Mouse (Mus musculus) ES-E14 (cell line): ENCODE results near the gene Grm1. TPM values are rescaled to one million over a fixed set of nuclear protein-coding genes. Genes with fewer than 3 reads are reported as not detected.

Experiments
- DNase-seq: peaks from one replicate; pipeline ENCODE4 v3.0.0-alpha.2; 2013; ENCODE audit warnings: low read depth, low spot score
- H3K27ac ChIP-seq: 2 replicates; pipeline ENCODE4 v1.5.1; 2012; ENCODE audit warnings: low read depth, mild to moderate bottlenecking, low read length, moderate library complexity, mixed read lengths; ENCODE audit not compliant: poor library complexity, insufficient read depth, severe bottlenecking
- H3K36me3 ChIP-seq: 2 replicates; pipeline ENCODE4 v1.6.1; 2012; ENCODE audit warnings: mild to moderate bottlenecking, low read length, moderate library complexity, mixed read lengths; ENCODE audit not compliant: control insufficient read depth, poor library complexity, insufficient read depth, severe bottlenecking
- H3K4me1 ChIP-seq, 2 experiments: fragments of 150-350 bp in 1 of 2; sonication (generic) in 1 of 2; 2 replicates each; pipeline ENCODE4 v1.6.1; 2012; ENCODE audit warnings: low read length in 2 of 2, mild to moderate bottlenecking in 1 of 2, mixed read lengths in 1 of 2; ENCODE audit not compliant: control insufficient read depth in 2 of 2, insufficient read depth in 2 of 2, poor library complexity in 1 of 2
- H3K4me3 ChIP-seq, 2 experiments: fragments of 150-350 bp in 1 of 2; sonication (generic) in 1 of 2; 2 replicates each; pipeline ENCODE4 v1.5.1; 2012; ENCODE audit warnings: low read length in 2 of 2, low read depth in 1 of 2, mild to moderate bottlenecking in 1 of 2, mixed read lengths in 1 of 2; ENCODE audit not compliant: insufficient read depth in 1 of 2, poor library complexity in 1 of 2, severe bottlenecking in 1 of 2
- H3K9ac ChIP-seq: 2 replicates; pipeline ENCODE4 v1.6.1; 2012; ENCODE audit warnings: low read depth, mild to moderate bottlenecking, low read length, mixed read lengths; ENCODE audit not compliant: poor library complexity, insufficient read depth, severe bottlenecking
- H3K9me3 ChIP-seq: fragments of 150-350 bp; sonication (generic); 2 replicates; pipeline ENCODE4 v1.6.1; 2012; ENCODE audit warnings: low read depth, mild to moderate bottlenecking, low read length; ENCODE audit not compliant: control insufficient read depth, insufficient read depth
- CHD2 ChIP-seq: IDR thresholded peaks from 2 replicates; pipeline ENCODE4 v1.6.1; 2014; ENCODE audit warnings: mild to moderate bottlenecking, low read depth, low read length, inconsistent platforms
- HCFC1 ChIP-seq: IDR thresholded peaks from 2 replicates; pipeline ENCODE4 v1.6.1; 2012; ENCODE audit warnings: low read length, inconsistent platforms, borderline replicate concordance; ENCODE audit not compliant: insufficient read depth
- MAFK ChIP-seq: IDR thresholded peaks from 2 replicates; pipeline ENCODE4 v1.6.1; 2014; ENCODE audit warnings: mild to moderate bottlenecking, low read depth, low read length, inconsistent platforms; ENCODE audit not compliant: insufficient read depth
- ZC3H11A ChIP-seq: IDR thresholded peaks from 2 replicates; pipeline ENCODE4 v1.6.1; 2012; ENCODE audit warnings: low read depth, mild to moderate bottlenecking, inconsistent platforms, low read length, borderline replicate concordance
- ZNF384 ChIP-seq: IDR thresholded peaks from 2 replicates; pipeline ENCODE4 v1.6.1; 2012; ENCODE audit warnings: low read depth, low read length, inconsistent platforms
- in situ Hi-C, 2 experiments: fragments of 600-800 bp; cut with MboI; formaldehyde crosslinking; loops; one replicate each; pipeline ENCODE4 v1.15.1; 2025; ENCODE audit warnings: low sequenced_read_pairs in 2 of 2, inconsistent platforms in 1 of 2; ENCODE audit not compliant: unreplicated experiment in 2 of 2
- total RNA-seq: library from RNA; depleted of rRNA; stranded (reverse); fragments of 300-350 nt; gene quantifications from 2 replicates; pipeline ENCODE4 v1.2.3, GENCODE M21; 2012; rRNA removed

Gene Grm1
- total RNA-seq, 1 experiment, result not detected

DNA sequence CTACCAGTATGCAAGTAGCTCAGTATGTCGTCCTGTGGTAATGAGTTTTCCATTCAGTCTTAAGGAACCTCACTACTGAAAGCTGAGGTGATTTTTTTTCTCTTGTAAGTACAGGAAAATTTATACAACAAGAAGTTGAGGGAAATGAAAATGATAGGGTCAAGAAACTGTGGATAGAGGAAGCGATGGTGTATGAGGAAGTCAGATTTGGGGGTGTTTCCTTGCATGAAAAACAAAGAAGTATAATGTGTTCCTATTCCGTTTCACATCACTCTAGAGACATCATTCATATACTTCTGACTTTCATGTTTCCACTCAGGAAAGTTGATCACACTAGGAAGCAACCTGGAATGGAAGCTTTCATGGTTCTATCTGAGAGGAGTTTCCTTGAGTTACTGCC lies 422.2 kb downstream of the Grm1 start:
- Histone ChIP-seq H3K27ac (no peak overlapping the region), H3K4me1 (no peaks in the 10 kb centered on the region), H3K9me3 (no peaks in the 10 kb centered on the region), H3K9ac (no peak overlapping the region), H3K4me3 (no peak overlapping the region), H3K36me3 (no peaks in the 10 kb centered on the region)
- DNase-seq, result no peak
- no peak for TF ChIP-seq HCFC1
- TF ChIP-seq CHD2, result no peak
- TF ChIP-seq ZNF384, result no peak
- no peak for TF ChIP-seq MAFK
- no peak for TF ChIP-seq ZC3H11A
- in situ Hi-C loops, result no loop called here

DNA sequence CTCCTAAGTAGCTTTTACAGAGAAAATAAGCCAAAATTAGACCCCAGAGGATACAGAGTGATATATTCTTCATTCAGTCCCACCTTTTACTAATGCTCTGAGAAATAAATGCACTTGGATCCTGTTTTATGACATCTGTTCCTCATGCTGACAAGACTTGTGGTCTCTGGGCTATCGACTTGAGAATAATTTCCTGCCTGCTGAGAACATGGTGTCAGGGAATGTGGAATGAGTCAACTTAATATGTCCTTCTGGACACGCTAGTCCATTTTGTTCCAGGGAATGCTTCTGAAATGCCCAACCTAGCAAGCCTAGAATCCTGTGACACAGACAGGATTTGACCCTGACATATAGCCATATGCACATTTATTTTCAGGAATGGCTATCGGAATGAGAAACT lies 423.0 kb downstream of the Grm1 start:
- in situ Hi-C loops, result no loop called here
- DNase-seq, result no peak
- Histone ChIP-seq H3K27ac (no peak overlapping the region), H3K36me3 (no peaks in the 10 kb centered on the region), H3K9me3 (no peaks in the 10 kb centered on the region), H3K4me3 (no peak overlapping the region), H3K9ac (no peak overlapping the region), H3K4me1 (no peaks in the 10 kb centered on the region)
- TF ChIP-seq HCFC1 (no peak), ZC3H11A (no peak), ZNF384 (no peak), MAFK (no peak), CHD2 (no peak)

DNA sequence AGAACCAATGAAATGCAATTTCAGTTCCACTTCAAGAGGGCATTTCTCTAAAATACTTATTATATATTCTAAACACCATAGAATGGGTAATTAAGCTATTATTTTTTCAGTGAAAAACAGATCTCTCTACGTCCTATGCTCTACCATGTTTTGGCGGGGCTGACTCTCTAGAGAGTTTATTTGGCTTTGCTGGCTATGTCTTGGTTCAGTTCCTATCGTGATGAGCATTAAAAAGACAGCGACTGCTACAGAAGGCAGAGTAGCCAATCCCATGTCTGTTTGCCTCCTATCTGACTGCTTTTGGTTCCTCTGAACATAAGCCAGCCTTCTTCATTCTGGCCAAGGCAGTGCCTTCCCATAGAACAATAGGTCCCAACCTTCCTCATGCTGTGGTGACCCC lies 425.5 kb downstream of the Grm1 start:
- no peak for TF ChIP-seq ZC3H11A
- TF ChIP-seq ZNF384, result no peak
- no peak for TF ChIP-seq CHD2
- TF ChIP-seq HCFC1, result no peak
- TF ChIP-seq MAFK, result no peak
- Histone ChIP-seq H3K4me1 (no peaks in the 10 kb centered on the region), H3K9ac (no peak overlapping the region), H3K36me3 (no peaks in the 10 kb centered on the region), H3K9me3 (no peaks in the 10 kb centered on the region), H3K27ac (no peak overlapping the region), H3K4me3 (no peak overlapping the region)
- no peak for DNase-seq
- in situ Hi-C loops, result no loop called here

DNA sequence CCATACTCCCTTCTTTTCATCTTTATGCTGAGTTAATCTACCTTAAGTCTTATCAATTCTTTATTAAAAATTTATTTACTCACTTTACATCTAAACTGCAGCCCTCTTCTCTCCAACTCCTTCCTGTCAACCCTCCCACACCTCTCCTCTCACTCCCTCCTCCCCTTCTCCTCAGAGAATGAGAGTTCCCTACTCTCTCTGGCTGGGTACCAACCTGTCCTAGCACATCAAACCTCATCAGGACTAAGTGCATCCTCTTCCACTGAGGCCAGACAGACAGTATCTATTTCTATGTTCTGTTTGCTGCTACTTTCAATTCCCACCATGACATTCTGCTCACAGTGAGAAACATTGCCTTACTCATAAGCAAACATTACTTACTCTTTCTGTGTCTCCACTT lies 426.2 kb downstream of the Grm1 start:
- no peaks in the 10 kb centered on the region for H3K4me1 ChIP-seq
- no peaks in the 10 kb centered on the region for H3K9me3 ChIP-seq
- H3K4me3 ChIP-seq, result no peak overlapping the region
- in situ Hi-C loops, result no loop called here
- no peaks in the 10 kb centered on the region for H3K36me3 ChIP-seq
- no peak for DNase-seq
- H3K27ac ChIP-seq, result no peak overlapping the region
- TF ChIP-seq ZNF384, result no peak
- TF ChIP-seq HCFC1, result no peak
- TF ChIP-seq ZC3H11A, result no peak
- no peak for TF ChIP-seq MAFK
- TF ChIP-seq CHD2, result no peak
- no peak overlapping the region for H3K9ac ChIP-seq

Other genes with a start within 250 kb of the Grm1 start
- gene Shprh, start 67.1 kb upstream of the Grm1 start, total RNA-seq, result 20.6 and 23.1 TPM in 2 replicates
- gene Fbxo30, start 199.0 kb upstream of the Grm1 start, total RNA-seq, result 20.7 and 26.9 TPM in 2 replicates